Mouse (Mus musculus) intestine, embryonic 14.5 days (tissue): ENCODE measurements around the gene Mtg1. TPM values are rescaled to one million over a fixed set of nuclear protein-coding genes. Genes with fewer than 3 reads are reported as not detected.
A peak's percentile ranks its signal among the peaks of the same experiment; 100 is the strongest.
"Not testable (repeated sequence)": the region's sequence is repeated elsewhere in the genome, so short reads cannot be mapped to it uniquely, and the experiment has no call there.

Experiments used
- ATAC-seq: fragments of 200-750 bp; cut with Nextera tagmentation; replicated peaks from 2 replicates; pipeline ENCODE4 v1.8.0; 2017; ENCODE audit warnings: low read depth, moderate number of reproducible peaks, moderate TSS enrichment, moderate library complexity; ENCODE audit not compliant: low FRiP score, low TSS enrichment
- DNase-seq: peaks from one replicate; pipeline ENCODE4 v3.0.0-alpha.2; 2018; ENCODE audit warnings: low spot score
- H3K27ac ChIP-seq: fragments of 300-500 bp; sonication (generic); 2 replicates; pipeline ENCODE4 v1.5.1; 2014; ENCODE audit warnings: low read depth, mild to moderate bottlenecking, control low read depth
- H3K27me3 ChIP-seq: fragments of 300-500 bp; sonication (generic); replicated peaks from 2 replicates; pipeline ENCODE4 v1.6.1; 2014; ENCODE audit warnings: low read length, control low read depth; ENCODE audit not compliant: control insufficient read depth, insufficient read depth
- H3K36me3 ChIP-seq: fragments of 300-500 bp; sonication (generic); 2 replicates; pipeline ENCODE4 v1.6.1; 2014; ENCODE audit warnings: low read length, control low read depth; ENCODE audit not compliant: control insufficient read depth, insufficient read depth
- H3K4me1 ChIP-seq: fragments of 300-500 bp; sonication (generic); replicated peaks from 2 replicates; pipeline ENCODE4 v1.6.1; 2014; ENCODE audit warnings: low read length, control low read depth, mixed read lengths; ENCODE audit not compliant: control insufficient read depth, insufficient read depth
- H3K4me2 ChIP-seq: fragments of 300-500 bp; sonication (generic); 2 replicates; pipeline ENCODE4 v1.6.1; 2014; ENCODE audit warnings: low read length
- H3K4me3 ChIP-seq: fragments of 300-500 bp; sonication (generic); 2 replicates; pipeline ENCODE4 v1.5.1; 2014; ENCODE audit warnings: low read depth, low read length, control low read depth, mixed read lengths
- H3K9ac ChIP-seq: fragments of 300-500 bp; sonication (generic); 2 replicates; pipeline ENCODE4 v1.6.1; 2014; ENCODE audit warnings: mild to moderate bottlenecking, low read length
- H3K9me3 ChIP-seq: fragments of 300-500 bp; sonication (generic); 2 replicates; pipeline ENCODE4 v1.6.1; 2016; ENCODE audit warnings: low read length, control low read depth; ENCODE audit not compliant: control insufficient read depth
- WGBS: fragments of 180-500 bp; shearing (Covaris S2); extraction: QIAGEN DNeasy Blood & Tissue Kit; methylation state at CpG from one replicate; pipeline ENCODE4 v1.1.7; 2014; 5-methylcytosine and 5-hydroxymethylcytosine counted together
- polyA plus RNA-seq: library from polyadenylated mRNA; unstranded; fragments of >200 nt; fragmentation: Nextera tagmentation; extraction: Ambion mirVana; gene quantifications from 2 replicates; pipeline ENCODE4 v1.2.1, GENCODE M21; 2014

The Mtg1 gene
- polyA plus RNA-seq, 1 experiment from 2014 or later, result 31.6 TPM

DNA sequence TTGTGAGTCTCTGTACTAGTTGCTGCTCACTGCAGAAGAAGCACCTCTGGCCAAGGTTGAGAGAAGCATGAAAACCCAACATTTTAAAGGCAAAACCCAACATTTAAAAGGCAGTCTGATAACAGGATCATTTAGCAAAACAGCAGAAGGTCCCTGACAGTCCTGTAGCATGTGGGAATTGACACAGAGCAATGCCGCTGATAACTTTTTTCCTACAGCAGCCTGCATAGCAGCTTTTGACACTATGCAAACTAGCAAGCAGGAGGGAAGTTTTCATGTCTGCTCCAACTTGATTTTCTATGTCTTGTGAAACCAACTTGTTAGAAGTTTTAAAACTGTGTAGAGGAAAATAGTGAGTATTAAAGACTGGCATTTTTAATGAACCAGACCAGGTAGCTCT, 13.0 kb upstream of the Mtg1 start:
- Histone ChIP-seq H3K27ac (no peak overlapping the region), H3K4me1 (peaks cover 6% of the 10 kb centered on the region; the same call in 1 of the 2 replicates), H3K9me3 (no peaks in the 10 kb centered on the region), H3K9ac (no peak overlapping the region), H3K27me3 (no peaks in the 10 kb centered on the region), H3K4me2 (no peak overlapping the region), H3K36me3 (peaks cover 5% of the 10 kb centered on the region), H3K4me3 (no peak overlapping the region)
- ATAC-seq, result no peak
- no peak for DNase-seq
- WGBS, result 92% methylated on average over 1 of the region's 1 CpGs

DNA sequence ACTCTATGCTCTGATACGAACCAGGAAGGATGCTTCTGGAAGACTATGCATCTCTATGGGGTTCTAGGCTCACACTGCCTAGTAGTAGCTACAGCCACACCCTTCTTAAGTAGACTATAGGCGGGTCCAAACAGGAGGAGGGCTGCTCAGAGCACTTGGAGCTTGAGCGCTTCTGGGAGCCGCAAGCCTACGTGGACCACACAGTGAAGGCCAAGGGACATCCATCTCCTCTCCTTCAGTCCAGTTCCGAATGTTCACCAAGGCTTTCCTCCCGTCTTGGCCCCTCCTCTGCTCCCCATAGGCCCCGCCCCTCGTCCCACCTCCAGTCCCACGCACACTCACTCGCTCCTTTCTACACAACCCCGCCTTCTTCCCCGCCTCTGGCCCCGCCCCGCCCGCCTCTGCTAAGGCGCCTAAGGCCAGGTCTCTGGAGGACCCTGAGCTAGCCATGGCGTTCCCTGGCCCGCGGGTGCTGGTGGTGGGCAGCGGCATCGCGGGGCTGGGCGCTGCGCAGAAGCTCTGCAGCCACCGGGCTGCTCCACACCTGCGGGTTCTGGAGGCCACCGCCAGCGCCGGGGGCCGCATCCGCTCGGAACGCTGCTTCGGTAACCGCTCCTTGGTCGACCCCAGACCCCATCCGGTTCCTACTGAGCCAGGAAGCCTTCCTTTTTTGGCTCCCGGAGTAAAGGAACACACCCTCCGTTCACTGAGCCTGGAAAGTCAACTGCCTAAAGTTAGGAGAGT, 11.9 kb upstream of the Mtg1 start:
- Histone ChIP-seq H3K9me3 (no peaks in the 10 kb centered on the region), H3K27me3 (no peaks in the 10 kb centered on the region), H3K4me3 (peak overlapping the region; percentile 81), H3K27ac (peak overlapping the region; percentile 73), H3K36me3 (peaks cover 14% of the 10 kb centered on the region), H3K4me2 (peak overlapping the region; percentile 74), H3K9ac (peak overlapping the region; percentile 77), H3K4me1 (peaks cover 6% of the 10 kb centered on the region; the same call in 1 of the 2 replicates)
- WGBS, result under 1% methylated on average over 40 of the region's 40 CpGs
- ATAC-seq (peak; percentile 96), DNase-seq (peak; percentile 96)

DNA sequence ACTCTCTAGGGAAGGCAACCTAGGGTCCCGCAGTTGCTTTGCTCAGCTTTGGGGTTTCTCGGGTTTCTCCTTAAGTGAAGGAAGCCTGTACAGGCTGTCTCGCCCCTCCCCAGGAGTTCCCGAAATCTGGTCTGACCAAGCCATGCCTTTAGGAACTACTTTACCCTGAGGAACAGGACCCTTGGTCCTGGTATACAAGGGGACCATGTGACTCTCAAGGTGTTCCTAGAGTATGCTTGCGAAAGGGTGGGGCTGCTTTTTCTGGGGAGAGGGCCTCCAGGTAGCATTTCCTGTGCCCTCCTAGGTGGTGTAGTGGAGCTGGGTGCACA, 11.4 kb upstream of the Mtg1 start:
- ATAC-seq (peak; percentile 38), DNase-seq (no peak)
- Histone ChIP-seq H3K4me1 (peaks cover 6% of the 10 kb centered on the region; the same call in 1 of the 2 replicates), H3K4me3 (peak overlapping the region; percentile 81), H3K27me3 (no peaks in the 10 kb centered on the region), H3K9me3 (no peaks in the 10 kb centered on the region), H3K27ac (peak overlapping the region; percentile 73), H3K4me2 (peak overlapping the region; percentile 74), H3K36me3 (peaks cover 19% of the 10 kb centered on the region), H3K9ac (peak overlapping the region; percentile 77)
- WGBS, result 3% methylated on average over 5 of the region's 5 CpGs

DNA sequence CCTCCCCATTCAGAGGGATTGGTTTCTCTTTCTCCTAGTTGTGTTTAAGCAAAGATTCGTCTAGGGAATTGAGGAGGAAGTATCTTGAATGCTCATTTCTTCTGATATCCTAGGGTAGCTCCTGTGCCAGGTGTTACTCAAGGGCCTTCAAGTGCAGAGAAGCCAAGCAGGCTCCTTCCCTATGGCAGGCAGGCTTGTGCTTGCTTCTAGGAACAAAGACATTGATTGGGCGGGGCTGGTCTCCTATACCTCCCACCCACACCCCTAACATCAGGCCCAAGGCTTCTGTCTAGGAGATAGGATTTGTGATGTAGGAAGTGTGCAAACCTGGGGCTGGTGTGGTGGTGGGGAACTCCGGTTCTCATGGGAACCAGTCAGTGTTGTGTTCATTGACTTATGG, 10.4 kb upstream of the Mtg1 start:
- no peak overlapping the region for H3K9ac ChIP-seq
- WGBS, result 83% methylated on average over 3 of the region's 3 CpGs
- no peak overlapping the region for H3K4me3 ChIP-seq
- peak overlapping the region; percentile 25 for H3K4me2 ChIP-seq
- ATAC-seq (no peak), DNase-seq (no peak)
- no peaks in the 10 kb centered on the region for H3K9me3 ChIP-seq
- peaks cover 19% of the 10 kb centered on the region for H3K36me3 ChIP-seq
- H3K4me1 ChIP-seq, result peaks cover 6% of the 10 kb centered on the region; the same call in 1 of the 2 replicates
- no peak overlapping the region for H3K27ac ChIP-seq
- no peaks in the 10 kb centered on the region for H3K27me3 ChIP-seq

DNA sequence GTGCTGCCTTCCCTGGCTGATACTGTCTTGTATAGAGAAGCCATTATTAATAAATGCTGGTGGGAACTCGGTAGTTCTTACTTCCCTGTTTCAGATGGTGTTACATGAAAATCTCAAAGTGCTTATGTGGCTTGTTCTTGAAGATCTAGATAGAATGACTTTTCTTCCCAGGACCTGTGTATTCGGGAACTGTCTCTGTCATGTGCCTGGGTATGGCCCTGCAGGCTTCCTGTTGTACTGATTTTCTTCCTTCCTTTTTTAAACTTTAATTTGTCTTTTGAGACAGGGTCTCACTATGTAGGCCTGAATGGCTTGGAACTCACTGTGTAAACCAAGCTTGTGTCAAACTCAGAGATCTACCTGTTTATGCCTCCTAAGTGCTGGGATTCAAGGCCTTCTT, 9.5 kb upstream of the Mtg1 start:
- no peaks in the 10 kb centered on the region for H3K9me3 ChIP-seq
- WGBS, result 80% methylated on average over 2 of the region's 2 CpGs
- H3K27ac ChIP-seq, result no peak overlapping the region
- no peak overlapping the region for H3K4me3 ChIP-seq
- DNase-seq, result no peak
- no peak overlapping the region for H3K9ac ChIP-seq
- no peaks in the 10 kb centered on the region for H3K27me3 ChIP-seq
- peaks cover 6% of the 10 kb centered on the region; the same call in 1 of the 2 replicates for H3K4me1 ChIP-seq
- ATAC-seq, result no peak
- peaks cover 19% of the 10 kb centered on the region for H3K36me3 ChIP-seq
- no peak overlapping the region for H3K4me2 ChIP-seq

DNA sequence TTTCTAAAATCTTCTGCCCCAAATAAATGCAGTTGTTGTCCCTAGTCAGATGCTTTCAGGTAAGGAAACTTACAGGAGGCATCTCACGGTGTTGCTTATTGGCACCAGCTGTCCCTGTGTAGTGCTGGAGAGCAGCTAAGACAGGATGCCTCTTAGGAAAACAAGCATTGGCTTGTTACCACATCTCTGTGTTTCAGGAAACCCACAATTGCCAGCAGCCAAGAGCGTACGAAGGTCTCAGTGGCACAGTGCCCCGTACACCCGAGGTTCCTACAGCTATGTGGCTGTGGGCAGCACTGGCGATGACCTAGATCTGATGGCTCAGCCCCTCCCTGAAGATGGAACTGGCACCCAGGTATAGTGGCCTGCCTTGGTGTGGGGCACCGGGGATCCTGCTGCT, 5.2 kb upstream of the Mtg1 start:
- DNase-seq, H3K4me3 ChIP-seq, H3K27me3 ChIP-seq, H3K4me2 ChIP-seq, H3K27ac ChIP-seq, ATAC-seq, H3K9ac ChIP-seq, H3K4me1 ChIP-seq, H3K9me3 ChIP-seq: not testable (repeated sequence)
- H3K36me3 ChIP-seq, result peaks cover 34% of the 10 kb centered on the region
- 96% methylated on average over 7 of the region's 7 CpGs for WGBS

DNA sequence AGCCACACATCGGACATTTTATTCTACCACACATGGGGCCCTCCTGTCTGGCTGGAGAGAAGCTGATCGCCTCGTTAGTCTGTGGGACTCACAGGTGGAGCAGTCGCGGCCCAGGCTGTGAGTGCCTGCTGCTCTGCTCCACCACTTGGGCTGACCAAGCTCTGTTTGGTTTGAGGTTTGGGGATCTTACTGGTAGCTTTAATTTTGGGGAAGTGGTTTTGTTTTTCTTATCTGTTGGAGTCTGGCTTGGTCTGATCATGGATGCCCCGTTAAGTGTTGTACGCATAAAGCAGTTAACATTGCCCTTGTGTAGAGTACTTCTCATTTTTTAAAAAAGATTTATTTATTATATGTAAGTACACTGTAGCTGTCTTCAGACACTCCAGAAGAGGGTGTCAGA, 3.3 kb upstream of the Mtg1 start:
- H3K4me3 ChIP-seq, result not testable (repeated sequence)

DNA sequence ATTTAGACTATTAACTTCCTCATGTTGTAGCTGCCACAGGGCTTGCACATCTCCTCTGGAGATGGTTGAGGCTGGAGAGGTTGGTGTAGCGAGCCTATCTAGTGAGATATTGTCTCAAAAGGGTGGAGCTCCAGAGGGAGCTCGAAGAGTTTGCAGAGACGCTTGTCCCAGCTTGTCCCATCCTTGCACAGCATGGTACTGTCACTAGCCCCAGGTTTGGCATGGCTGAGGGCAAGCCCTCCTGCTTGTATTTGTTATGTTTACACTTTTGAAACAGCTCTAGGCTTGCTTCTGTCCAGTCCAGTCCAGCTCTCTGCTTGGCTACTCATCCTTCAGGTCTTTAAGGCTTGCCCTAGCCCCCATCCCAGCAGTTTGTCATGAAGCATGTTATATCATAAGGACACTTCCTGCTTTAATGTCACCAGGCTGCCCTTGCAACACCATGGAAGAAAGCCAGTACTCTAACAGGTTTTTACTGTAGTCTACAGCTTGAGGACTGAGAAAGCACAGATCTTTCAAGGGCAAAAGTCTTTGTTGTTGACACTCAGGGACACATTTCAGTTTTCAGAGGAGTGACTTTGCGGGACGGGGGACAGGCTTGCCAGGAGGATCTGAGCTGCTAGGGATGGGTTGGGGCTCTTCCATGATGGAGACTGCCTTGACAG, 2.1 kb upstream of the Mtg1 start:
- ATAC-seq (no peak), DNase-seq (no peak)
- Histone ChIP-seq H3K9me3 (no peaks in the 10 kb centered on the region), H3K4me1 (0 out of 2 replicates have a peak, but pooled peaks cover 4% of the 10 kb centered on the region), H3K36me3 (peaks cover 22% of the 10 kb centered on the region), H3K27ac (no peak overlapping the region), H3K4me2 (no peak overlapping the region), H3K9ac (no peak overlapping the region), H3K27me3 (no peaks in the 10 kb centered on the region), H3K4me3 (no peak overlapping the region)
- 95% methylated on average over 5 of the region's 5 CpGs for WGBS

More for the DNA sequence above, 3.3 kb upstream of the Mtg1 start:
- H3K9ac ChIP-seq, H3K9me3 ChIP-seq, H3K4me2 ChIP-seq, H3K4me1 ChIP-seq, ATAC-seq, H3K27me3 ChIP-seq, DNase-seq, H3K27ac ChIP-seq: not testable (repeated sequence)
- WGBS, result 85% methylated on average over 5 of the region's 7 CpGs
- peaks cover 33% of the 10 kb centered on the region for H3K36me3 ChIP-seq

DNA sequence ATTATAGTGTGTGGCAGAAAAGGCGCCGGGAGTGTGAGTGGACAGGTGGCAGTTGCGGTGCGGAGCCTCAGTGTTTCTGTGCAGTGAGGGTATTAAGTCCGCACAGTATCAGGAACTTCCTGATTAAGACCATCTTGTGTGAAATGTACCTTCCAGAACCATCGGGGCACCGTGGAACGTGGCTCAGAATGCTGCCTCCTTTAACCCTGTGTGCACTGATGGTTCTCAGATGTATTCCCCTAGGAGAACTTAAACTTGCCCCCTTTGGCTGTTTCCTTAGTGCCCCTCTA, 602 bp downstream of the Mtg1 start:
- Histone ChIP-seq H3K36me3 (peaks cover 15% of the 10 kb centered on the region), H3K4me3 (peak overlapping the region; percentile 68), H3K9me3 (no peaks in the 10 kb centered on the region), H3K4me1 (0 out of 2 replicates have a peak, but pooled peaks cover 4% of the 10 kb centered on the region), H3K9ac (peak overlapping the region; percentile 88), H3K27ac (peak overlapping the region; percentile 40), H3K27me3 (no peaks in the 10 kb centered on the region), H3K4me2 (peak overlapping the region; percentile 80)
- ATAC-seq (no peak), DNase-seq (no peak)
- WGBS, result 2% methylated on average over 8 of the region's 8 CpGs
